Mouse (Mus musculus): Measurements from ENCODE around the gene Dab2.

Gene Dab2

GRCm38 (mm10) chr15:6398211-6398610 lies 98.6 kb downstream of the Dab2 start:
- DNase-seq = no peak

GRCm38 (mm10) chr15:6398881-6399280 lies 99.3 kb downstream of the Dab2 start:
- no peak for DNase-seq

- no peak for DNase-seq
Observed at GRCm38 (mm10) chr15:6400115-6400514, 100.5 kb downstream of the Dab2 start.

GRCm38 (mm10) chr15:6402433-6402832 lies 102.8 kb downstream of the Dab2 start:
- no peak for DNase-seq

- no peak for DNase-seq
Observed at GRCm38 (mm10) chr15:6404172-6404571, 104.6 kb downstream of the Dab2 start.

- DNase-seq = no peak
Observed at GRCm38 (mm10) chr15:6406771-6407170, 107.2 kb downstream of the Dab2 start.

- no peak for DNase-seq
Observed at GRCm38 (mm10) chr15:6409031-6409430, 109.4 kb downstream of the Dab2 start.

- DNase-seq = no peak
Observed at GRCm38 (mm10) chr15:6410161-6410560, 110.6 kb downstream of the Dab2 start.

GRCm38 (mm10) chr15:6411334-6411733 lies 111.7 kb downstream of the Dab2 start:
- peak; percentile 62 for DNase-seq

- DNase-seq = no peak
Observed at GRCm38 (mm10) chr15:6415317-6415716, 115.7 kb downstream of the Dab2 start.

- no peak for DNase-seq
Observed at GRCm38 (mm10) chr15:6431777-6432176, 132.2 kb downstream of the Dab2 start.

GRCm38 (mm10) chr15:6432411-6432810 lies 132.8 kb downstream of the Dab2 start:
- peak; percentile 33 for DNase-seq

GRCm38 (mm10) chr15:6435281-6435680 lies 135.7 kb downstream of the Dab2 start:
- DNase-seq = no peak

GRCm38 (mm10) chr15:6435773-6436172 lies 136.2 kb downstream of the Dab2 start:
- DNase-seq = peak; percentile 75

- peak; percentile 35 for DNase-seq
Observed at GRCm38 (mm10) chr15:6438685-6439084, 139.1 kb downstream of the Dab2 start.

- no peak for DNase-seq
Observed at GRCm38 (mm10) chr15:6444452-6444851, 144.9 kb downstream of the Dab2 start.

- DNase-seq = no peak
Observed at GRCm38 (mm10) chr15:6445135-6445534, 145.5 kb downstream of the Dab2 start, which contains the start of gene C9. TSS of gene C9 (plus strand) at chr15:6445327.

- DNase-seq = no peak
Observed at GRCm38 (mm10) chr15:6446181-6446580, 146.6 kb downstream of the Dab2 start.

GRCm38 (mm10) chr15:6448892-6449291 lies 149.3 kb downstream of the Dab2 start:
- DNase-seq = no peak

- no peak for DNase-seq
Observed at GRCm38 (mm10) chr15:6454461-6454860, 154.9 kb downstream of the Dab2 start.

GRCm38 (mm10) chr15:6461381-6461780 lies 161.8 kb downstream of the Dab2 start:
- no peak for DNase-seq

GRCm38 (mm10) chr15:6463361-6463923 lies 163.9 kb downstream of the Dab2 start:
- DNase-seq = no peak

- DNase-seq = no peak
Observed at GRCm38 (mm10) chr15:6466995-6467394, 167.4 kb downstream of the Dab2 start.

GRCm38 (mm10) chr15:6468845-6469244 lies 169.3 kb downstream of the Dab2 start:
- DNase-seq = no peak

GRCm38 (mm10) chr15:6469384-6469783 lies 169.8 kb downstream of the Dab2 start:
- no peak for DNase-seq

Data from lung, postnatal 36 days (tissue).